Mouse (Mus musculus): Measurements from ENCODE around the gene March4.

GRCm38 (mm10) chr1:72538266-72538665 lies 1.5 kb upstream of the March4 start:
- TF ChIP-seq CTCF (conservative IDR thresholded peaks at IDR 0.05; ENCODE audit: insufficient read depth, insufficient read length, low read depth, low read length) (no peak), POLR2A (IDR thresholded peaks at IDR 0.05; ENCODE audit: low read depth, low read length) (no peak)
